Mouse (Mus musculus): ENCODE measurements at regions not wholly inside any gene's neighbourhood (a gene's known extent, or its start where the extent isn't known, plus 50 kb on each side); places are given as distances from the start of the nearest gene placed in this dataset.

GRCm38 (mm10) chr7:95766356-95767150 is 404.5 kb upstream of the Tenm4 start:
- TF ChIP-seq CTCF (IDR thresholded peaks at IDR 0.05; ENCODE audit: insufficient read depth, low read depth, low read length) (no peak), POLR2A (IDR thresholded peaks at IDR 0.05; ENCODE audit: insufficient read depth, low read depth, low read length) (no peak)

Measured in olfactory bulb, adult 2 months (tissue).